ENCODE assay signal across 13 mouse cellular contexts in the genomic region with DNA sequence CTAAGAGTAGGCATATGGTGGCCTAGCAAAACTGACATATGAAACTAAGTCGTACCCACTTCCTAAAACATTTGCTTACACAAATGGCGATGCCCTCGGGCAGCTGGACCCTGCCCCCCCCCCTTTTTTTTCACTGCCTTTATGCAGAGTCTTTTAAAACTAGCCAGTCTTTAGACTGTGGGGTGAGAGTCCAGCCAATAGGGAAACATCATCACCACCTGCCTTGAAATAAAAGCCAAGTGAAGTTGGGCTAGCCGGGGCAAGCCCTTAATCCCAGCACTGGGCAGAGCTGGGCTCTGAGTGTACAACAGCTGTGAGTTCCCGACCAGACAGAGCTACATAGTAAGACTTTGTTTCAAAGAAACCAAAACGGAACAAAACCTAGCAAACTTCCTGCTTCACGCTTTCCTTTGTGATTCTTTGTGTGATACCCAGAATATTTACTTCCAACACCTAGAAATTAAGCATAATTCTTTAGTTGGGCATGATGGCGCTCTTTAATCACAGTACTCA. TPM values are rescaled to one million over a fixed set of nuclear protein-coding genes. Genes with fewer than 3 reads are reported as not detected.
DNase-seq lines count a peak whose midpoint lies in the region; ATAC-seq and TF ChIP-seq lines count a peak whose summit lies in the region.
"Had no signal": no experiment of that assay in that cellular context is flagged by ENCODE, and none has a peak within 500 bp of the region (broad histone marks: within the 10 kb centered on the region; RNA-seq: fewer than 3 reads in every experiment).

No protein-coding gene starts in this region.

- peaks cover 3% of the 10 kb centered on the region; the same call in 1 of the 2 replicates for H3K4me1 ChIP-seq in midbrain, embryonic 11.5 days (ENCODE audit: control insufficient read depth, insufficient read depth, low read length)
- H3K4me1 ChIP-seq in midbrain, postnatal 0 days (ENCODE audit: insufficient read depth, low read length): no peaks in the 10 kb centered on the region
- H3K4me1 ChIP-seq: embryonic facial prominence, embryonic 13.5 days; neural tube, embryonic 13.5 days had no signal

- H3K9me3 ChIP-seq in midbrain, embryonic 11.5 days (ENCODE audit: control insufficient read depth, low read length): no peaks in the 10 kb centered on the region
- no peaks in the 10 kb centered on the region for H3K9me3 ChIP-seq in midbrain, postnatal 0 days (ENCODE audit: low read length)
- H3K9me3 ChIP-seq: embryonic facial prominence, embryonic 13.5 days; neural tube, embryonic 13.5 days had no signal

- H3K4me2 ChIP-seq in midbrain, embryonic 11.5 days: no peak overlapping the region
- H3K4me2 ChIP-seq in midbrain, postnatal 0 days (ENCODE audit: low read depth, low read length, poor library complexity, severe bottlenecking): no peak overlapping the region
- H3K4me2 ChIP-seq: embryonic facial prominence, embryonic 13.5 days; neural tube, embryonic 13.5 days had no signal

- no peaks in the 10 kb centered on the region for H3K27me3 ChIP-seq in midbrain, embryonic 11.5 days (ENCODE audit: control insufficient read depth, insufficient read depth, low read length)
- H3K27me3 ChIP-seq in midbrain, postnatal 0 days (ENCODE audit: insufficient read depth, low read length): no peaks in the 10 kb centered on the region
- no peaks in the 10 kb centered on the region for H3K27me3 ChIP-seq in splenic B cell, adult 2 months (ENCODE audit: control insufficient read depth, insufficient read depth, low read length, poor library complexity, severe bottlenecking)
- H3K27me3 ChIP-seq: embryonic facial prominence, embryonic 13.5 days; neural tube, embryonic 13.5 days had no signal

- TF ChIP-seq CTCF in midbrain, postnatal 0 days (IDR thresholded peaks at IDR 0.05): no peak

- no peaks in the 10 kb centered on the region; the same call in 1 of the 2 replicates for H3K36me3 ChIP-seq in midbrain, embryonic 11.5 days (ENCODE audit: control insufficient read depth, insufficient read depth, low read length)
- H3K36me3 ChIP-seq in midbrain, postnatal 0 days (ENCODE audit: insufficient read depth, low read length): 0 out of 2 replicates have a peak, but pooled peaks cover 3% of the 10 kb centered on the region
- 0 out of 2 replicates have a peak, but pooled peaks cover 4% of the 10 kb centered on the region for H3K36me3 ChIP-seq in splenic B cell, adult 2 months (ENCODE audit: control insufficient read depth, insufficient read depth, low read length, poor library complexity, severe bottlenecking)

- intact Hi-C loops in gastrocnemius, postnatal 14 days (cut with DNase I; ENCODE audit: low total_unique reads): no loop called here

- H3K9ac ChIP-seq in midbrain, embryonic 11.5 days (ENCODE audit: low read length): no peak overlapping the region
- H3K9ac ChIP-seq in midbrain, postnatal 0 days (replicated peaks; ENCODE audit: low read length, poor library complexity, severe bottlenecking): no peak overlapping the region
- H3K9ac ChIP-seq: embryonic facial prominence, embryonic 13.5 days; forebrain, postnatal 0 days; neural tube, embryonic 13.5 days had no signal

- no peak for ATAC-seq in midbrain, embryonic 11.5 days (ENCODE audit: low FRiP score)
- ATAC-seq in midbrain, postnatal 0 days (ENCODE audit: low FRiP score): no peak
- ATAC-seq in CD4-positive, CD25-positive, alpha-beta regulatory T cell, adult 4 months: peak; percentile 67
- ATAC-seq in common myeloid progenitor, adult 5-6 weeks (replicated peaks; ENCODE audit: low read depth, poor library complexity, severe bottlenecking): peak; percentile 31; the same call in 1 of the 2 replicates
- ATAC-seq: forebrain, postnatal 0 days had no signal

- no peak overlapping the region for H3K27ac ChIP-seq in midbrain, embryonic 11.5 days (ENCODE audit: low read depth, low read length)
- H3K27ac ChIP-seq in midbrain, postnatal 0 days (ENCODE audit: low read depth, low read length): no peak overlapping the region
- H3K27ac ChIP-seq: embryonic facial prominence, embryonic 13.5 days; neural tube, embryonic 13.5 days had no signal

- 83% methylated on average over 8 of the region's 8 CpGs for WGBS in midbrain, embryonic 11.5 days
- whole genome bisulfite sequencing in midbrain, postnatal 0 days: 81% methylated on average over 8 of the region's 8 CpGs

- H3K4me3 ChIP-seq in midbrain, embryonic 11.5 days (ENCODE audit: low read depth, low read length): no peak overlapping the region
- H3K4me3 ChIP-seq in midbrain, postnatal 0 days (ENCODE audit: low read depth, low read length): no peak overlapping the region
- H3K4me3 ChIP-seq: embryonic facial prominence, embryonic 13.5 days; neural tube, embryonic 13.5 days had no signal

- DNase-seq in midbrain, embryonic 11.5 days (ENCODE audit: low spot score, missing footprints): peak; percentile 79
- DNase-seq in midbrain, postnatal 0 days (ENCODE audit: low spot score): no peak
- peak; percentile 62 for DNase-seq in splenic B cell, adult 2 months (ENCODE audit: low read depth, low spot score)
- no peak for DNase-seq in lung, adult 18-20 months
- DNase-seq in gastrocnemius, postnatal 14 days: no peak
- DNase-seq: cerebellum, postnatal 14 days; forebrain, postnatal 0 days; kidney, adult 18-20 months; lung, adult 2 months had no signal

RNA-seq across cellular contexts. Expression of gene Sgpp1, which starts 9.1 kb away (rescaled TPM):
- 10.0 and 10.2 TPM in 2 replicates for polyA plus RNA-seq in midbrain, embryonic 11.5 days (2014; fragmentation: Nextera tagmentation; extraction: Ambion mirVana)
- 35.9 and 36.2 TPM in 2 replicates for total RNA-seq in midbrain, postnatal 0 days (2014; rRNA removed)
- 14.7 and 15.2 TPM in 2 replicates for polyA plus RNA-seq in midbrain, postnatal 0 days (2015; fragmentation: Nextera tagmentation; extraction: Ambion mirVana)
- 10 to 100 TPM in 1 of 2 experiments, 1 to 10 TPM in 1; 9.7 to 18.9 TPM for polyA plus RNA-seq in CD4-positive, CD25-positive, alpha-beta regulatory T cell, adult 4 months (2017; shearing (Covaris generic))
- total RNA-seq in common myeloid progenitor, adult 5-6 weeks (2017): 47.1 and 51.7 TPM in 2 replicates
- 10 to 100 TPM; 12.1 to 14.5 TPM for total RNA-seq in gastrocnemius, postnatal 14 days (2021)

RNA-seq across cellular contexts. Expression of gene Wdr89, which starts 57.1 kb away (rescaled TPM):
- polyA plus RNA-seq in midbrain, embryonic 11.5 days (2014; fragmentation: Nextera tagmentation; extraction: Ambion mirVana): 10.5 and 11.1 TPM in 2 replicates
- 3.3 and 3.5 TPM in 2 replicates for total RNA-seq in midbrain, postnatal 0 days (2014; rRNA removed)
- polyA plus RNA-seq in midbrain, postnatal 0 days (2015; fragmentation: Nextera tagmentation; extraction: Ambion mirVana): 2.9 and 3.5 TPM in 2 replicates
- 10 to 100 TPM; 18.1 to 24.9 TPM for polyA plus RNA-seq in CD4-positive, CD25-positive, alpha-beta regulatory T cell, adult 4 months (2017; shearing (Covaris generic))
- 20.1 and 31.7 TPM in 2 replicates for total RNA-seq in common myeloid progenitor, adult 5-6 weeks (2017)
- total RNA-seq in gastrocnemius, postnatal 14 days (2021): 1 to 10 TPM; 2.2 to 2.3 TPM

Comparison
In these comparisons a context has a peak if more than half of its experiments do, and no peak if none do; other contexts are left out.
1. DNase-seq: peak in midbrain, embryonic 11.5 days (single experiment) and splenic B cell, adult 2 months (single experiment); none in midbrain, postnatal 0 days (single experiment), lung, adult 18-20 months (0 of 2) and gastrocnemius, postnatal 14 days (single experiment).
2. ATAC-seq: peak in CD4-positive, CD25-positive, alpha-beta regulatory T cell, adult 4 months (single experiment) and common myeloid progenitor, adult 5-6 weeks (single experiment); none in midbrain, embryonic 11.5 days (single experiment) and midbrain, postnatal 0 days (single experiment).